Comparison of ENCODE assay signal across 27 mouse cellular contexts in the genomic region with DNA sequence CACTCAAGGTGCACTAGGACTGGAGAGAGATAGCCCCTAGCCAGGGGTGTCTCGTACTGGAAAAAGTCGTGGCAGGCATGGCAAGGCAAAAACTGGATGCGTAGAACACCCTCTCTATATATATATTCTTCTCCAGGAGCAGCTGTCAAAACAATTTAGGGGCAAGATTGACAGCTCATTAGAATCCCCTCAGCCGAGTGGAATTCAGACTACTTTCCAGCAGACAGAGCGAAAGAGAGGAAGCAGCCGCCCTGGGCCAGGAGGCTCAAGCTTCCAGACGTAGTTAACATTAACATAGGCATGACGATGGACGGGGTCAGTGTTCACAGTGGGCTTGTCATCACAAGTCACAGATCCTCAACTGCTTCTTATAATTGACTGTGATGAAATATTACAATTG. TPM values are rescaled to one million over a fixed set of nuclear protein-coding genes. Genes with fewer than 3 reads are reported as not detected.
A peak's percentile ranks its signal among the peaks of the same experiment; 100 is the strongest.
DNase-seq lines count a peak whose midpoint lies in the region; ATAC-seq and TF ChIP-seq lines count a peak whose summit lies in the region.
"Had no signal": no experiment of that assay in that cellular context is flagged by ENCODE, and none has a peak within 500 bp of the region (broad histone marks: within the 10 kb centered on the region; RNA-seq: fewer than 3 reads in every experiment).

No protein-coding gene starts in this region.

- no peak overlapping the region for H3K27ac ChIP-seq in heart, embryonic 12.5 days (ENCODE audit: poor library complexity, severe bottlenecking)
- H3K27ac ChIP-seq in heart, adult 2 months, result no peak overlapping the region
- H3K27ac ChIP-seq in embryonic facial prominence, embryonic 14.5 days (replicated peaks; ENCODE audit: low read depth, low read length), result no peak overlapping the region
- H3K27ac ChIP-seq: hindbrain, embryonic 13.5 days; limb, embryonic 12.5 days; liver, embryonic 12.5 days; midbrain, embryonic 13.5 days; neural tube, embryonic 13.5 days had no signal

- TF ChIP-seq EP300 in heart, adult 2 months (IDR thresholded peaks at IDR 0.05; ENCODE audit: insufficient read depth, low read depth, low read length), result no peak

- TF ChIP-seq CTCF in heart, adult 2 months (IDR thresholded peaks at IDR 0.05), result no peak
- TF ChIP-seq CTCF in brain, embryonic 14.5 days (IDR thresholded peaks at IDR 0.05; ENCODE audit: borderline replicate concordance, extremely low read depth, insufficient read depth, insufficient read length), result no peak

- DNase-seq in embryo, embryonic 10 days (ENCODE audit: low spot score), result peak; percentile 55
- no peak for DNase-seq in embryo, embryonic 9.5 days (ENCODE audit: extremely low spot score)
- DNase-seq in heart, adult 2 months, result no peak
- peak; percentile 19 for DNase-seq in brain, embryonic 14.5 days (ENCODE audit: low read depth)
- peak; percentile 46 for DNase-seq in embryonic facial prominence, embryonic 14.5 days (ENCODE audit: low spot score)
- no peak for DNase-seq in natural killer cell, adult 2 months (ENCODE audit: low spot score in 2 of 2)
- DNase-seq in T-cell, adult 2 months (ENCODE audit: low spot score), result no peak
- DNase-seq: adrenal gland, adult 8-10 months; cerebellum, adult 8-10 months; cerebellum, postnatal 25 days; gastrocnemius, postnatal 25 days; heart, adult 11 months; heart, postnatal 36 days; kidney, adult 9 months; kidney, postnatal 10 days; layer of hippocampus, adult 9-11 months; liver, postnatal 0 days; lung, postnatal 36 days; right cerebral cortex, postnatal 14 days had no signal

- H3K4me1 ChIP-seq in heart, embryonic 12.5 days (replicated peaks), result peaks cover 13% of the 10 kb centered on the region
- no peaks in the 10 kb centered on the region for H3K4me1 ChIP-seq in heart, adult 2 months (ENCODE audit: control insufficient read depth, insufficient read depth, low read length)
- H3K4me1 ChIP-seq in embryonic facial prominence, embryonic 14.5 days (ENCODE audit: control insufficient read depth, insufficient read depth, low read length), result 0 out of 2 replicates have a peak, but pooled peaks cover 5% of the 10 kb centered on the region
- H3K4me1 ChIP-seq: hindbrain, embryonic 13.5 days; liver, embryonic 12.5 days; midbrain, embryonic 13.5 days; neural tube, embryonic 13.5 days had no signal

- no peaks in the 10 kb centered on the region for H3K79me2 ChIP-seq in heart, adult 2 months (replicated peaks; ENCODE audit: control insufficient read depth, insufficient read depth, low read length)

- H3K9ac ChIP-seq in heart, embryonic 12.5 days, result no peak overlapping the region
- no peak overlapping the region for H3K9ac ChIP-seq in heart, adult 2 months (ENCODE audit: low read depth, low read length)
- no peak overlapping the region for H3K9ac ChIP-seq in embryonic facial prominence, embryonic 14.5 days (ENCODE audit: low read depth, low read length)
- H3K9ac ChIP-seq: hindbrain, embryonic 13.5 days; limb, embryonic 12.5 days; liver, embryonic 12.5 days; liver, postnatal 0 days; midbrain, embryonic 13.5 days; neural tube, embryonic 13.5 days had no signal

- H3K27me3 ChIP-seq in heart, embryonic 12.5 days (replicated peaks), result no peaks in the 10 kb centered on the region
- H3K27me3 ChIP-seq in heart, adult 2 months (ENCODE audit: control insufficient read depth, insufficient read depth, low read length), result no peaks in the 10 kb centered on the region; the same call in 1 of the 2 replicates
- no peaks in the 10 kb centered on the region for H3K27me3 ChIP-seq in embryonic facial prominence, embryonic 14.5 days (replicated peaks; ENCODE audit: control insufficient read depth, insufficient read depth, low read length)
- H3K27me3 ChIP-seq: CH12.LX; hindbrain, embryonic 13.5 days; limb, embryonic 12.5 days; liver, embryonic 12.5 days; midbrain, embryonic 13.5 days; neural tube, embryonic 13.5 days had no signal

- no peak overlapping the region for H3K4me3 ChIP-seq in heart, embryonic 12.5 days
- no peak overlapping the region for H3K4me3 ChIP-seq in heart, adult 2 months
- no peak overlapping the region for H3K4me3 ChIP-seq in embryonic facial prominence, embryonic 14.5 days (ENCODE audit: low read depth, low read length)
- H3K4me3 ChIP-seq: hindbrain, embryonic 13.5 days; limb, embryonic 12.5 days; liver, embryonic 12.5 days; midbrain, embryonic 13.5 days; neural tube, embryonic 13.5 days had no signal

- H3K9me3 ChIP-seq in heart, embryonic 12.5 days (replicated peaks), result no peaks in the 10 kb centered on the region
- no peaks in the 10 kb centered on the region for H3K9me3 ChIP-seq in embryonic facial prominence, embryonic 14.5 days (ENCODE audit: control insufficient read depth, low read length)
- H3K9me3 ChIP-seq: hindbrain, embryonic 13.5 days; limb, embryonic 12.5 days; liver, embryonic 12.5 days; midbrain, embryonic 13.5 days; neural tube, embryonic 13.5 days had no signal

- H3K4me2 ChIP-seq in heart, embryonic 12.5 days, result peak overlapping the region; percentile 23; the same call in 1 of the 2 replicates
- no peak overlapping the region for H3K4me2 ChIP-seq in embryonic facial prominence, embryonic 14.5 days (ENCODE audit: low read depth, low read length)
- H3K4me2 ChIP-seq: hindbrain, embryonic 13.5 days; limb, embryonic 12.5 days; liver, embryonic 12.5 days; midbrain, embryonic 13.5 days; neural tube, embryonic 13.5 days had no signal

- no peaks in the 10 kb centered on the region for H3K36me3 ChIP-seq in heart, embryonic 12.5 days
- no peaks in the 10 kb centered on the region for H3K36me3 ChIP-seq in heart, adult 2 months (ENCODE audit: control insufficient read depth, insufficient read depth, low read length)
- H3K36me3 ChIP-seq in embryonic facial prominence, embryonic 14.5 days (ENCODE audit: control insufficient read depth, insufficient read depth, low read length), result no peaks in the 10 kb centered on the region
- H3K36me3 ChIP-seq: hindbrain, embryonic 13.5 days; limb, embryonic 12.5 days; liver, embryonic 12.5 days; midbrain, embryonic 13.5 days; neural tube, embryonic 13.5 days had no signal

- TF ChIP-seq POLR2A in heart, adult 2 months (IDR thresholded peaks at IDR 0.05; ENCODE audit: insufficient read depth, low read depth, low read length), result no peak
- TF ChIP-seq POLR2A in brain, embryonic 14.5 days (IDR thresholded peaks at IDR 0.05; ENCODE audit: borderline replicate concordance, extremely low read depth, insufficient read depth, insufficient read length, poor library complexity, severe bottlenecking), result no peak

- intact Hi-C loops in heart, adult 2 months (cut with DNase I), result no loop called here

- 18% methylated on average over 9 of the region's 9 CpGs for WGBS in heart, embryonic 12.5 days
- WGBS in heart, adult 2 months, result 49% methylated on average over 9 of the region's 9 CpGs
- 27% methylated on average over 9 of the region's 9 CpGs for WGBS in embryonic facial prominence, embryonic 14.5 days

- ATAC-seq in heart, embryonic 12.5 days (ENCODE audit: insufficient number of reproducible peaks, low FRiP score), result no peak
- no peak for ATAC-seq in embryonic facial prominence, embryonic 14.5 days (ENCODE audit: low read depth)
- ATAC-seq: intestine, postnatal 0 days; liver, embryonic 12.5 days; liver, postnatal 0 days; midbrain, embryonic 13.5 days had no signal

RNA-seq across cellular contexts. Expression of a gene that starts 13.1 kb away (rescaled TPM):
- polyA plus RNA-seq in heart, embryonic 12.5 days (2016; fragmentation: Nextera tagmentation; extraction: Ambion mirVana), result 10.4 and 11.6 TPM in 2 replicates
- total RNA-seq in heart, adult 2 months (2021), result 10 to 100 TPM; 20.1 to 22.0 TPM
- 9.3 and 12.4 TPM in 2 replicates for polyA plus RNA-seq in heart, adult 2 months (2012; rRNA removed)
- polyA plus RNA-seq in brain, embryonic 14.5 days (2012; rRNA removed), result 19.7 and 31.6 TPM in 2 replicates
- 11.5 and 11.6 TPM in 2 replicates for polyA plus RNA-seq in embryonic facial prominence, embryonic 14.5 days (2014; fragmentation: Nextera tagmentation; extraction: Ambion mirVana)

Comparison
In these comparisons a context has a peak if more than half of its experiments do, and no peak if none do; other contexts are left out.
1. DNase-seq: peak in embryo, embryonic 10 days (single experiment), brain, embryonic 14.5 days (single experiment) and embryonic facial prominence, embryonic 14.5 days (single experiment); none in embryo, embryonic 9.5 days (single experiment), heart, adult 2 months (0 of 2), natural killer cell, adult 2 months (0 of 2) and T-cell, adult 2 months (single experiment).